Mouse (Mus musculus): ENCODE data around the gene Mrps21.

- TF ChIP-seq CTCF (IDR thresholded peaks at IDR 0.05; ENCODE audit: extremely low read depth, insufficient read depth, insufficient read length, insufficient replicate concordance) (peak; percentile 92), POLR2A (IDR thresholded peaks at IDR 0.05; ENCODE audit: low read depth, low read length) (no peak)
Measured at GRCm38 (mm10) chr3:95906860-95907259, 35.5 kb upstream of the Mrps21 start.

Measured in spleen, adult 2 months (tissue).